Mouse (Mus musculus) lung, postnatal 36 days (tissue): ENCODE data around the gene Calr.

Experiments used
- DNase-seq: peaks from one replicate; pipeline ENCODE4 v3.0.0; 2022; ENCODE audit warnings: mixed read lengths

The Calr gene

DNA sequence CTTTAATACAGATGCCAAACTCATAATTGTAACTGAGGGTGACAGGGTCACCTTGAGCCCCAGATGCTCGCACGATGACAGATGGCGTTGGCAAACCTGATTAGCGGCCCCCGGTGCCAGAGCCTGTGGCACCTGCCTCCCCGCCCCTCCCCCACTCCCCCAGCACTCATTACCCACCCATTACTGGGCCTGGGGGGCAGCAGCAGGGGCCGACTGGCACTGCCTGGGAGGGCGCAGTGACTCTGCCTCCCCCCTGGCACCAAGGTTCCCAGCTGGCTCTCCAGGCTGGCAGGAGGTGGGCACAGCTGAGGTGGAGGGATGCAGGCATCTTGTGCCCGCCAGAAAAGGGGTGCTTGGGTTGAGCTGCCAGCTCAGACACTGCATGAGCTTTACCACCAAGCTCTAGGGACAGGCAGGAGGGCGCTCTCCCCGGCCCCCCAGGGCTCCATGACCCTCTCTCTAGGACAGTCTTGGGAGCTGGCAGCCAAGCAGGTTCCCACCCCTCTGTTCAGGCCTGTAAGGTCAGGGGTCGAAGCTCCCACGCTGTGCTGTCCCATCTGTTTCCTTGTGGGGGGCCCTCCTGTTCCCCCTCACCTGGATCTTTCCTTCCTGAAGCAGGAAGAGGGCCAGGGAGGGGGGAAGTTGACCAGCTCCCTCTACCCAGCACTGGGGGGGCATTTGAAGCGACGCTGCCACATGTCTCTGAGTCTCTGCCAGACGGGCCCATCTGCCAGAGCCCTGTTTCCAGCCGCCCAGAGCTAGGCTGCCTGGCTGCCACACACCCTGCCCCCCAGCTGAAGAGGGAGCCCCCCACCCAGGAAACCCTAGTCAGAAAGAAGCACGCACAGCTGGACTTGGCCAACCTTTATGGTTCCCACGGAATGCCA lies 31.9 kb downstream of the Calr start:
- no peak for DNase-seq

DNA sequence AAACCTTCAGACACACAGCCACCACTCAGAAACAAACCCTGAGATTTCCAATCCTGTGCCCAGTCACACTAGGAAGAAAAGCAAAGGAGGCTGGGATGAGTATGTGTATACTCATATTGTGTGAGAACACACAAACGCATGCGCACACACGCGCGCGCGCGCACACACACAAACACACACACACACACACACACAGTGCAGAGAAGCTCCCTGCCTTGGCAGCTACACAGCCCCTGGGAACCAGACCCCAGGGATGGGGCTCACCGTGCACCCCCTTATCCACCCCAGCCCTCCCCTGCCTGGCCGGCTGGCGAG lies 32.5 kb downstream of the Calr start:
- DNase-seq, result no peak

DNA sequence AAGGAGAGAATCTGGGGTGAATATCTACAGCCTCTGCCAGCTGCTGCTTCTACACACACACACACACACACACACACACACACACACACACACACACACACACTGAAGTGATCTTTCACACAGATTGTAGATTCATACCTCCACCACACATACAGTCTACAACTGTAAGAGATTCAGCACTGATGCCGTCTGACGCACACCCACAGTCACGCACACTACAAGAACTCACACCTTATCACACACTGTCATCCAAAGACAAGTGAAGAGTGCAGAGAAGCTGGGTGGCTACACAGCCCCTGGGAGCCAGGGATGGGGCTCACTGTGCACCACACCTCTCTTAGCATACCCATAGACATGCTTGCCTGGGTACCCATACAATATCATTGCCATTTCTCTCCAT lies 32.9 kb downstream of the Calr start:
- no peak for DNase-seq

DNA sequence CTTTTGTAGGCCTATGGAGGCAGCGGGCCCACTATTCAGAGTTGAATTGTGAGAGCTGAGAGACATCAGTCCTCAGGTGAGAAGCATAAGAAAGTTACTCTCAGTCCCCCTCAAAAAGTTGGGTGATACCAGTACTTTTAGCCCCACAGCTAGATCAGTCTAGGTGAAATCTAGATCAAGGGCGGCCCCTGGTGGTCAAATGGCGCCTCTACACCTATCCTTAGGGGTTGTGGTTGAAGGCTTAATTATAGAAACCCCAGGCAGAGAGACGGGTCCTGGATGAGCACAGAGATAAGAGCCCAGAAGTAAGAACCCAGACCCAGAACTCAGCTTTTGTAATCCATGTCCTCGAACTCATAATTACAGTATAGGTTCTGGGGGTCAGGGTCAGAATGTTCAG lies 33.7 kb downstream of the Calr start:
- DNase-seq, result peak; percentile 90

DNA sequence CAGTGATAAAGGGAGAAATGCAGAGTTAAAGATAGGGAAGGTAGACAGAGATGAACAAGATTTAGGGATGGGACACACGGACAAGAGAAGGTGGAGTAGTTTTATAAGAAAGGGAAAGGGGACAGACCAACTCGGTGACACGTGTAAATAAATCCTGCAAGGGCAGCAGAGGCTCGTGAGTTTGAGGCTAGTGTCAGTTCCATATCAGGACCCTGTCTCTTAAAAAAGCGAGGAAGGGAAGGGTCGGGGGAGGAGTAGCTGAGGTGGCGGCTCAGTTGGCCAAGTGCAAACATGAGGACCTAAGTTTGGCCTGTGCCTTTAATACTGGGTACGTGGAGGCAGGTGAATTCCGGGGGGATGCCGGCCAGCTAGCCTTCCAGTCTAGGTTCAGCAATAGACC lies 35.4 kb downstream of the Calr start:
- no peak for DNase-seq

DNA sequence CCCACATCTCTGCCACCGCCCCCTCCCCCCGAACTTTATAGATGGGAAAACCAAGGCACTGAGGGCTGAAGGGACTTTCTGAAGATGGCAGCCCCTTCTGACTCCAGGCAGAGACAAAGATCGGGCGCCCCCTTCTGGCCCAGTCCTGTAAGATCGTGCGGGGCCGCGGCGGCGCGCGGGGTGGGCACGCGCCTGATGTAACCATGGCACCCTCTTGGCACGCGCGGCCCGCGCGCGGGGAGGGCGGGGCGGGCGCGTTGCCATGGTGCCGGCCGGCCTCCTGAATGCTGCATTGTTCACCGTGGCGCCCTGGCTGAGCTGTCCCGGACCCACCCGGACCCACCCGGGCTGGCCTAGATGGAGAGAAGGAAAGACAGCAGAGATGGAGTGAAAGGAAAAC lies 35.8 kb downstream of the Calr start:
- DNase-seq, result peak; percentile 96

DNA sequence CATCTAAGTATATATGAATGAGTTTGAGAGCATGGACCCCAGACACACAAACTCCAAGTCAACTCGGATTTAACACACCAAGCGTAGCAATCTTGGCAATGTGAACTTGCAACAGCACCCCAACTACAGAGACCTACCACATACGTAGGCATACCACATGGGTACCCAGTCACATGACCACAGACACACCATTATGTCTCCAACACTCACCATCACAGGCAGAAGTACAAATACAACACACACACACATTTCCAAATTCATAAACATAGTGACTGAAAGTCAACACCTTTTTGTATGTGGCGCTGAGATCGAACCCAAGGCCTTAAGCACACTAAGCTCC lies 36.8 kb downstream of the Calr start:
- DNase-seq, result no peak

DNA sequence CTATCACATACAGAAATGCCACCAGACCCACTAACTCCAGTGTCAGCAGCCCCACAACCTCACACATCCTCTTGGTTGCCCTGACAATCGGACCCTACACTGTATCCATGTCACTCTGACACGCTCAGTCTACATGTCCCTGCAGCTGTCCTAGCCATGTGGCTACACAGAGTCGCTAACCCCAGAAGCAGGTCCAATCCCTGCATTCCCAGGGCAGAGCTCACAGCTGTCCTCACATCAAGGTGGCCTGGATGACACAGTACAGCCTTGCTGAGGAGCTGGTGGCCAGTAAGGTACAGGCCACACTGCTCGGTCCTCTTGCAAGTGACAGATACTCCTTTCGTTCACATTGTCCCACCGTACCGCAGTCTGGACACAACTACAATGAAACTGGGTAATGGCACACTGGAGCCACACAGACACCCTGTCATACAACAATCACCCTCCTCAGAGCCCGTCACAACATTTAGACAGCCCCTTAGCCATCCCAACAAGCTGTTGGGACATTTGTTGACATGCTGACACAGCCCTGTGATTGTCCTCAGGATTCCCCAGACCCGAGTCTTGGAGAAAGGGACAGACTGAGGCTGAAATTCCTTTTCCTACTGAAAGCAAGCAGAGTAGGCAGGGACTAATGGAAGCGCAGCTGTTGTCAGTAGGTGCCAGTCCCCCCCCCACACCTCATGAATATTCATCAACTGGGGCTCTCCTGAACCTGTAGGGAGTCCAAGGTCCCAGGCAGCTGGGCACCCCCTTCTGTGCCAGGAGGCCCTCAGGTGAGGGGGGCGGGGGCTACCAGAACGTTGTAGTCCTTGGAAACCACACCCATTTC lies 37.4 kb downstream of the Calr start:
- no peak for DNase-seq

DNA sequence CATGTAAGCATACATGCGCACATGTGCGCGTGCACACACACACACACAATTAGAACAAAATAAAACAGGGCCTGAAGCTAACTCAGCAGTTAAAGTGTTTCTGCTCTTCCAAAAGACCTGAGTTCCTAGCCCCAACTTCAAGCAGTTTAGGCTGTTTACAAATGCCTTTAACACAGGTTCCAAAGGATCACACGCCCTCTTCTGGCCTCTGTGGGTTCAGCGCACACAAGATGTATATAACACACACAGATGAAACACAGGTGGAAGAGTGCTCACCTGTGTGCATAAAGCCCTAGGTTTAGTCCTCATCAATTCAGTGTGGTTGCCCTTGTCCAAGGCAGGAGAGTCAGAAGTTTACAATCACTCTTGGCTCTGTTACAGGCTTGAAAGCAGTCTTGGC lies 40.7 kb downstream of the Calr start:
- DNase-seq, result no peak

DNA sequence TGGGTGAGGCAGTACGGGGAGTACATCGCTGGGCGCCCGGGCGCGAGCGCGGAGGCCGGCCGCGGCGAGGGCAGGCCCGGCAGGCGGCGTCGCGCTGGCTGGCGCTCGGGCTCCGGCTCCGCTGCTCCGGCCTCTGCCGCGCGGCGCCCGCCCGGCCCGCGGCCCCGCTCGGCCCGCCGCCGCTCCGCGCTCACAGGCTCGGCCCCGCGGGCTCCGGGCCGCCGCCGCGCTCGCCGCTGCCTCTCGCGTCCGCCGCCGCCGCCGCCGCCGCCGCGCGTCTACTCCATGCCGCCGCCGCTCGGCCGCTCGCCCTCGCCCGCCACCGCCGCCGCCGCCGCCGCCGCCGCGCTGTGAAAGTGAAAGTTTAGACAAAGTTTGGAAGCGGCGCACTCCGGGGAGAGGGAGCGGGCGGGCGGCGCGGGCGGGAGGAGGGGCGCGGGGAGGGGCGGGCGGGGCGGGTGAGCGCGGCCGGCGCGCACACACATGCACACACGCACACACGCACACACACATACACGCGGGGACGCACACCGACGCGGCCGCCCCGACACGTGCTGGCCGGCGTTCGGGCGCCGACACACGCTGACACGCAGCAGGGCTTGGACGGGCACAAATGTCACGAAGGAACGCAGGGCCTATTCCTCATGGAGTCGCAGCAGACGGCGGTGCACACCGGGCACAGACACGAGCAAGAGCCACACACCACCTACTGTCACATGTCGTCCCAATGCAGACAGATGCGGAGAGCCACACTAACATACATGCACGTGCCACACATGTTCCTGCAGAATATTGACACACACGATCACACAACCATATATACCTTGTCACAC lies 46.5 kb downstream of the Calr start, which contains the start of gene Nfix:
TSS of gene Nfix (minus strand) at position 346 of the 833 bp plus-strand sequence.
- DNase-seq, result peak; percentile 87

DNA sequence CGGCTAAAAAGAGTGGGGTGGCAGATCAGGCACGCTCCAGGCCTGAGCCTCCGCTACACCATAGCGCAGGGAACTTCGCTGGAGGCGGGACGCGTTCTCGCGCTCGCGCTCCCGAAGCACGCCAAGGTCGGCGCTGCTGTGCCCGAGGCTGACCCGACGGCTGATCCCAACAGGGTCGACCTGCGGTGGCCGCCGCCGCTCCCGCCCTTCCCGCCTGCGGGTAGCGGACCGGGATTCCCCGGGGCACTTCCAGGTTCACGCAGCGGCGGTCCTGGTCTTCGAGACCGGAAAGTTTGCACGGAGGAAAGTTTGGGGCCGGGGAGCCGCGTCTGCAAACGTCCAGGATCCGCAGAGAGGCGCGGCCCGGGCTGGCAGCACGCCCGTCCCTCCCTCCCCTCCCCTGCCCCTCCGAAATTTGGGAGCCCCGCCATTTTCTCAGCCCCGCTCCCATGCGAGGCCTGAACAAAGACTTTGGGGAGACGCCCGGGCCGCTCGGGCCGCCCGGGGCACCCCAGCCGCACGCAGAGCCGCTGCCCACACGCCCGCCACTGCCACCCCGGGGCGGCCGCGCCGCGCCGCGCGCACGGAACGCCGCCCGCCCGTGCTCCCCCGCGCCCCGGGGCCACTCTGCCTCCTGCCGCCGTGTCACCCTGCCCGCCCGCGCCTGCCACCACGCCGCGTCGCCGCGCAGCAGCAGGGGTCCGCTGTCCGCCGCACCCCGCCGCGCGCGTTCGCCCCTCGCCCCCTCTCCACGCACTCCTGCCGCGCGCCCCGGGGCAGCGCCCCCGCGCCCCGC lies 47.4 kb downstream of the Calr start:
- DNase-seq, result peak; percentile 61

DNA sequence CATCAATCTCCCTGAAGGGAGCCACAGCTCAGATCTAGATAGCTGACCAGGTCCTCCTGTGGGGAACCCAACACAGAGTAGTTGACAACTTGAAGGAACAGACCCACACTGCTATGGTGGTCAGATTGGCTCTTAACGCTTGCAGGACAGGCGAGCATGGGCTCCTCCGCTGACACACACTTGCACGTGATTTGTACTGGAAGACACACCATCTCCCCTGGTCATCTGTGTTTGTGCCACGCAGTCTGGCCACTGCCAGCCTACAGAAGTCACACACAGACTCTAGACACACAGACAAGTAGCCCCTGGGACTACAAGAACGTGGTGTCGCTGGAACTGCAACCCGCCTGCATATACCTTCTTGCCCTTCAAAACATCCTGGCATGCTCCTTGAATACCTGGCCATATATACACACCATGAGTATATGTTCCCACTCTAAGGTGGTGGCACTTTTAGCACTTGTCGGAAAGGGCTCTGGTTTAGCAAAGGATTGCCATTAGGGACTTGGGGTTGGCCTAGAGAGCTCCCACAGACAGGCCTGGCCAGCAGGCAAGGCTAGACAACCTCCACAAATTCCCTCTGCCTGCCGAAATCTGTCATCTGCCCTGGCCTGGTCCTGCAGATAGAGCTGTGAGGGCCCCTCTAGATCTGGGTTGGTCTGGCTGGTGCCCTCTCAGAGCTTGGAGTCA lies 48.1 kb downstream of the Calr start:
- DNase-seq, result no peak

DNA sequence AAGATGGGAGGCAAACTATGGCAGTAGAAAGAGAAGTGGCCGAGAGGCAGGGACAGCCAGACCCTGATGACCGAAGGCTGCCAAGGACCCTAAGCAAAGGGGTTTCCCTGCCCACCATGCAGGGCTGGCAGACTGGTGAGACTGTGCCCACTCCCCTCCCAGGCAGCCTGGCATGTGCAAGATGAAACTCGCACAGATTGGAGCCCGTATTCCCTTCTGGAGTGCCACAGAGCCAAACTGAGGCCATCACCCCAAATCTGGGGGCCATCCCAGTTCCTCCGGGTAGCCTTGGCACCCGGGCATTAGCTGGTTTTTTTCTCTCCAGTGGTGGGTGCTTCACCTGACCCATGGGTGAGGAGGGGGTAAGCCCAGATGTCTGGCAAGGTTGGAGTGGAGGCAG lies 48.8 kb downstream of the Calr start:
- no peak for DNase-seq

DNA sequence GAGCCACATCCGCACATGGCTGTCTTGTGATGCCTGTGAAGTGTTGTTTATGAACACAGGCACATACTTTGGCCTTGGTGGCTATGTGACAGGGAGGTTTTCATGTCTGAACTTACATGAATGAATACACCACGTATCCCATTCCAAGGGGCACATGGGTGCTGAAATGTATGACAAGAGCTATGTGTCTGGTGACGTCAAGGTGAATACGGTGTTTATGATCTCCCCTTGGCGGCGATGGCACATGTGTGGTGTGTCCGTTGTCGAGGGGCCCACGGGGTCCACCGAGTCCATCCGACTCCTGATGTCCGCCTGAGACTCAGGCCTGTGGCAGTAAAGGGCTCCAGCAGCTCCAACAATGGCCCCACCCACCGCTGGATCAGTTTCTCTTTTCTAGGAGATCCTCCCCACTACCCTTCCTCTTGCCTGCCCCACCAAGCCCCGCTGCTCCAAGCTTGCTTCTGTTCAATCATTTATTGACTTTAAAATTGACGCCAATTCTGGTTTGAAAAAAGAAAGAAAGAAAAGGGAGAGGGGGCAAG lies 49.4 kb downstream of the Calr start:
- DNase-seq, result no peak

DNA sequence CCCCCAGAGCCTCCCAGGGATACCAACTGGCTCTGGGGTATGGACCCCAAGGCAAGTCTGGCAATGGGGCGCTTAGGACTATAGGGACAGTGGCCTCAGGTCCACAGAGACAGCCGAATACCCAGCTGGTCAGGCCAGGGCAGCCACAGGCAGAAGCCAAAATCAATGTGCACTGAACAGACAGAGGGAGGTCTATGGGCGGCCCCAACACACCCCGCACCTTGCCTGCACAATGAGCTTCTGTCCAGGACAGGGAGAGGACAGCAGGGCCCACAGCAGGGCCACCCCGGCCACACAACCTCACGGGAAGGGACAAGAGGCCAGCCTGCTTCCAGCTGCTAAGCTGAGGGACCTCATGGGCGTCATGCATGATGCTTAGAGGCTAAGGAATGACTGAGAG lies 52.2 kb downstream of the Calr start:
- DNase-seq, result no peak

DNA sequence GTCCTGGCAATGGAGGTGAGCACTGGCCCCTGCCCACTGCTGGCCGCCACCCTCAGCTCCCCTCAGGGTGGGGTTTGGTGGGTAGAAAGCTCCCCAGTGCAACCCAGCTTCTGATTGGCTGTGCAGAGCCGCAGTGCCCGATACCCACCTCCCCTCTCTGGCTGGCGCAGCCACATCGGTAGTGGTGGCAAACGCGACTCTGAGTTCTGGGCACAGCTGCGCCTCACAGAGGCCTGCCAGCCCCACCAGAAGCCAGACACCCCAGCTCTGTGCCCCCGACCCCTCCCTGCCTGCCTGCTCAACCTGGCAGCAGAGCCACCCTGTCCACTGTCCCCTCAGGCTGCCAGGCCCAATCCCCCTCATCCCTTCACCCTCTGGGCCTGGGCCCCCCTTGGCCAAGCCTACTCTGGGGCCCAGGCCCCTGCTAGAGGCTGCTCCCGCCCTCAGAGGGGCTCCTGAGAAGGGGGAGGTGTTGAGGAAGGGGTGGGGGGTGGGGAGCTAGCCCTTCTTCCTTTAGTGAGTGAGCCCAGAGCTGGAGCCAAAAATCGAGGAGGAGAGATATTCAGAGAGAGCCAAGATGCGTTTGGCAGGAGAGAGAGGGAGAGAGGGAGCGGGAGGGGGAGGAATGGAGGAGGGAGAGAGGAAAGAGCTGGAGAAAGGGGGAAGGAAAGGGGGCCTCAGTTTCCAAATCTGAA lies 52.8 kb downstream of the Calr start:
- no peak for DNase-seq

DNA sequence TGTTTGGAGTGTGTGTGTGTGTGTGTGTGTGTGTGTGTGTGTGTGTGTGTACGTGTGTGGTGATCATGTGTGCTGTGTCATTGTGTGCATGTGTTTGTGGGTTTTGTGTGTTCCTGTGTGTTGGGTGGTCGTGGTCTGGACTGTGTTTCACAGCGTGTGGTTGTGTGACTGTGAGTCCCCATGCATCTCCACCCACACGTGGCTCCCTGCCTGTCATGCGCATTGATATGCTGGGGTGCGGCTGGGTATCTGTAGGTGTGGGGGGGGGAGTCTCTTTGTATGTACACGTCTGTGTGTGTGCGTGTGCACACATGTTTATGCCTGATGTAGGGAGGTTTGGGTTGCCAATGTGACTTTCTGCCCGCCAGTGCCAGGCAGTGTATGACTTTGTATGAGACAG lies 53.6 kb downstream of the Calr start:
- no peak for DNase-seq

DNA sequence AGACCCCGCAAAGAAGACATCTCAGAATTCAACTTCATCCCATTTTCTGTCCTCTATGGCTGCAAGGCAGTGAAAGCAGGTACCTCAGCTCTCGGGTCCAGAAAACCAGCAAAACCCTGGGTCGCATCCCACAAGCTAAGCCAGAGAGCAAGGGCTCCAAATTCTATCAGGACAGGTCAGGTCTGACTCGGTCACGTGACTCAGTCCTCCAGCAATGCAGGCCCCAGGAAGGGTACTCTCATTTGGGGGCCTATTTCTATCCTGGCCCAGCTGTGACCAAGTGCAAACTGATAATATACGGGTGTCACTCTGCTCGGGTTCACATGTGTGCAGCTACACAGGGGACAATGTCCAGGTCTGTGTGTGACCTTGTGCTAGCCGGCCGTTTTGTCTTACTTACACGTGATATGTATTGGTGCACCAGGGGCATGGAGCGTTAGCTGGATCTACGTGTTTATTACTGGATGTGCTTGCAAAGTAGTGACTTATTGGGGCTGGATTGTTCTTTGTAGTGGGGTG lies 54.2 kb downstream of the Calr start:
- DNase-seq, result no peak
